Mouse (Mus musculus): Measurements from ENCODE around the gene Epb41l5. TPM values are rescaled to one million over a fixed set of nuclear protein-coding genes. Genes with fewer than 3 reads are reported as not detected.

Epb41l5 gene
- total RNA-seq, 2 experiments from 2014 or later, result 5.8 to 6.8 TPM

DNA sequence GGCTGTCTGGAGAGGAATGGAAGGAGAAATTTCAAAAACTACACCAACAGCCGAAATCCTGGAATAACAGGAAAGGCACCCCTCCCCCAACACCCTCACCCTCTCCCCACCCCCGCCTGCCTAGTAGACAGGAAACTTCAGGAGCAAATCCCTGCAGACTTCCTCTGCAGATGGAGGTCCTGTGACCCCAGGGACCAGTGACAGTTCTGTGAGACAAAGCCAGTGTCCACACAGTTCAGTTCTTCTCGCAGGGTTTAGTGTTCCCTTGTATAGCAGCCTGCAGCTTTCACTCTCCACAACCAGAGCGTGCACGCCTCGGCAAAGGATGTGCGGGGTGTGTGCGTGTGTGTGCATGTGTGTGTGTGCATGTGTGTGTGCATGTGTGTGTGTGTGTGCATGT lies 137.9 kb downstream of the Epb41l5 start:
- peak in 1 of 2 experiments; percentile 45 for DNase-seq (ENCODE audit: extremely low spot score in 1 of 2, low spot score in 2 of 2)
- intact Hi-C loops (cut with DNase I), result no loop called here

DNA sequence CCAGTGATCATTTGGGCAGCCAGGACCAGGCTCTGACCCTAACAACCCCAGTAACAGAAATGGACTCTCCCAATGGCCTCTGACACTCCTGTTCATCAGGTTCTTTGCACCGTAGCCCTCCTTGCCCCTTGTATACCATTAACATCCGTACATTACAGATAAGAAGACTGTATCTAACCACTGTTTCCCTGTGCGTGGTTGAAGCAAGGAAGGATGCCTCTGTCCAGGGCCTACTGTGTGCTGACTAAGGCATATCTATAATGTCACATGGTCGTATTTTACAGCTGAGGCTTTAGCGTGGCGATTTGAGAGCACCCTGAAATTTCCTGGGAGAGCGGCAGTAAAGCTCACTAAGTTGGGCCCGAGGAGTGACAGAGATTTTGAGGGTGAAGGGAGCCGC lies 138.4 kb downstream of the Epb41l5 start:
- DNase-seq (ENCODE audit: extremely low spot score in 1 of 2, low spot score in 2 of 2), result no peak
- intact Hi-C loops (cut with DNase I), result no loop called here

DNA sequence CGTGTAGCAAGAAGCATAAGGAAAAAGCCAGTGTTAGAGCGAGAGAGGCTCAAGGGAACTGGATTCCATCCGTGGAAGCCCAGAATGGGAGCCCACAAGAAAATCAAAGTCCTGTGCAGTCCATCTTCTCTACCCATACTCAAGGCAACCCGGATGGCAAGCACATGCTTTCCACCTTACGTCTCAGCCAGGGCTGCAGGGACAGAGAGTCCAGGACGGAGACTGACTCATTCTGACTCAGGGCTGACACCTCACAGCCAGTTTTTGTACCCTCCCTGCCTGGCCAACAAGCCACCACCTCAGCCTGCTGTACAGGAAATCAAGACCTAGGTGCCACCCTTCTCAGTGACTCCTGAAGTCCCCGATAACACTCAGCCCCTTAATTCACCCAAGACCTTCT lies 139.3 kb downstream of the Epb41l5 start:
- DNase-seq (ENCODE audit: extremely low spot score in 1 of 2, low spot score in 2 of 2), result no peak
- intact Hi-C loops (cut with DNase I), result no loop called here

DNA sequence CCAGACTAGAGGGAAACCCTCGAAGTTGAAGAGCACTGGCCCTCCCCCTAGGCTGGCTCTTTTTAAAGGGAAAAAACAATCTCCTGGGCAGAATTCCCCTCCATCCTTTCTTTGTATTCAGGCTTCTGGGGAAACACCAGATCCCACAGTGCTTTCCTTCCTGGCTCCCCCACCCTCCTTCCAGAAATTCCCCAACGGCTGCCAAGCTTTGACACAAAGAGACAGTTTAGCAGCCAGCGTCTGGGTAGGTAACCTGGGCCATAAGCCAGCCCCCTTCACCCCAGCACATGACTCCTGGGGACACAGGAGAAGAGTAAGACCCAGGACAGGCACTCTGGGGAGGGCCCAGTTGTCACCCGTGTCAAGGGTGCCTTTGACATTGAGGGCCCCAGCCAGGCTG lies 140.3 kb downstream of the Epb41l5 start:
- intact Hi-C loops (cut with DNase I), result no loop called here
- peak in 1 of 2 experiments; percentile 77 for DNase-seq (ENCODE audit: extremely low spot score in 1 of 2, low spot score in 2 of 2)

DNA sequence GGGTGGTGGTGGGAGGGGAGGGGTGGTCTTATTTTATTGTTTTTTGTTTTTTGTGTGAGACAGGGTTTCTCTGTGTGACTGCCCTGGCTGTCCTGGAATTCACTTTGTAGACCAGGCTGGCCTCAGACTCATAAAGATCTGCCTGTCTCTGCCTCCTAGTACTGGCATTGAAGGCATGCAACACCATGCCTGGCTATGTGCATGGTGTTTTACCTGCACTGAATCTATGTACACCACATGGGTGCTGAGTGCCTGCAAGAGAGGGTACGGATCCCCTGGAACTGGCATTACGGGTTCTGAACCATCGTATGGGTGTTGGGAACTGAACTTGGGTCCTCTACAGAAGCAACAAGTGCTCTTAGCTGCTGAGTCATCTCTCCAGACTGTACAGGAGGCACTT lies 142.8 kb downstream of the Epb41l5 start:
- intact Hi-C loops (cut with DNase I), result no loop called here

DNA sequence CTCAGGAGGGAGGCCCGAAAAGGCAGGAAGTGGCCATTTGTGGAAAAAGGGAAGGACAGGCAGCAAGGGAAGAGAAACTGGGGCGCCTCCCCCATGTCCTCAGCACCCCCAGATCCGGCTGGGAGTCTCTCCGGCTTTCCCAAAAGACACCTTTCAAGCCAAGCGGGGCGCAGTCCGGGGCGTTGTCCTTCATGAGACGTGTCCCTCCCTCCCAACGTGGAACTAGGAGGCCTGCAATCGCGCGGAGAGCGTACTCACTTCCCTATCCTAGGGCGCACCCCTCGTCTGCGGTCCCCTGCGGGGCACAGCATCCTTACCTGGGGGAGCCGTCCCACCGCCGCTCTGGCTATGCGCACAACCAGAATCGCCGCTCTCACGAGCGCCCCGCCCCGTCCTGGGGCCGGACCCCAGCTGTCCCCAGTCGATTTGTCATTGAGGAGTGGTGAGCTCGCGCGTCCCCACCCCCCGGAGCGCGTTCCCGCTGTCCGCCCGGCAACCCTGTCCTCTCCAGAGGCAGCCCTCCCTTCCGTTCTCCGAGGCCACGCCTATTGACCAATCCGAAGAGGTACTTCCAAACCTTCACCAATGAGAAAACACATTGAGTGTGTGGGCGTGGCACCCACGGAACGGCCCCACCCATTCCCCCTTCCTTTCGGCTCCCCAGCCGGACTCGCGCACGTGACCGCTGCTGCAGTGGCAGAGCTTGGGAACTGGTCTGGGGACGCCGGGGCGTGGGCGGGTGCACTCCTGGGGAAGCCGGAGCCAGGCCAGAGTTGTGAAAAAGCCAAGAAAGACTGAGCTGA lies 144.3 kb downstream of the Epb41l5 start, which contains the start of gene Ralb:
Gene Ralb (minus strand): TSS at position 535 of the 803 bp plus-strand sequence.
- DNase-seq (ENCODE audit: extremely low spot score in 1 of 2, low spot score in 2 of 2), result peak; percentile 97 to 99
- intact Hi-C loops (cut with DNase I), result no loop called here

More for the DNA sequence above, 142.8 kb downstream of the Epb41l5 start:
- DNase-seq (ENCODE audit: extremely low spot score in 1 of 2, low spot score in 2 of 2), result no peak

DNA sequence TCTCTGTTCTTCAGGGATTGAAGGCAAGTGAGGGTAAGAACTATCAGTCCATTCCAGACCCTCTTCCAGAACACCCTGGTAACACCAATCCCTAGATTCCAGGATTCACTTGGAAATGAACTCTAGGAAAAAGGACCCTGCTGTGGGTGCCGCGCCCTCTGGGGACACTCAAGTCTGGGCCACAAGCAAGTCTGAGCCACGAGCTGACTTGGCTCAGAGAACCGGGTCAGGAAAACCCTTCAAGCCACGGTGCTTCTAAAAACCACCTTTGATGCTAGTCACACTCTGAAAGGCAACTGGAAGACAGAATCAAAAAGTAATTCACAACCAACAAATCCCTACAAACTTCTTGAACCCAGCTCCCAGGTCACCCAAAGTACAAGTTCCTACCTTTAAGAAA lies 145.0 kb downstream of the Epb41l5 start:
- intact Hi-C loops (cut with DNase I), result no loop called here
- DNase-seq (ENCODE audit: extremely low spot score in 1 of 2, low spot score in 2 of 2), result no peak

DNA sequence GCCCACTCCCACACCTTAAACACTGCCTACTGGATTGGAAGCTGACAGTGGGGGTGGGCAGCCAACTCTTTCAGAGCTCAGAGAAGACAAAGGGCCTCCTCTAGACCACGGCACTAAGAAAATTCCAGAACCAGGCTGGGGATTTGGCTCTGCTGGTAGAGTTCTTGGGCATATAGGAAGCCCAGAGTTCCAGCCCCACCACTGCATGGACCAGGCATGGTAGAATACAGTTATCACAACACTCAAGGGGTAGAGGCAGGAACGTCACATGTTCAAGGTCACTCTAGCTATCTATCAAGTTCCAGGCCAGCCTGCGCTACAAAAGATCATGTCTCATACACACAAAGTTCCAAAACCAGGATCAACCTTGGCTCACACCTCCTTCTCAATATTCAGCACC lies 145.6 kb downstream of the Epb41l5 start:
- no peak for DNase-seq (ENCODE audit: extremely low spot score in 1 of 2, low spot score in 2 of 2)
- intact Hi-C loops (cut with DNase I), result no loop called here

DNA sequence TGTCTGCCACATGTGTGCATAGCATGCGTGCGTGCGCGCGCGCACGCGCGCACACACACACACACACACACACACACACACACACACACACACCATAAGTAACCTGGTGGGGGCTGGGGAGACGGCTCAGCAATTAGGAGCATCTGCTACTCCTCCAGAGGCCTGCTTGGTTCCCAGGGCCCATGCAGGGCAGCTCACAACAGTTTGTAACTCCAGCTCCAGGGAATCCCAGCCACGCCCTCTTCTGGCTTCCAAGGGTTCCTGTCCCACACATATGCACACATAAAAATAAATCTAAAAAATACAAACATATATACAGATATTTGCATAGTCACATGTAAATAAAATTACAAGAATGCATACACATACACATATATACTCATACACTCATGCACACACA lies 146.1 kb downstream of the Epb41l5 start:
- no peak for DNase-seq (ENCODE audit: extremely low spot score in 1 of 2, low spot score in 2 of 2)
- intact Hi-C loops (cut with DNase I), result no loop called here

DNA sequence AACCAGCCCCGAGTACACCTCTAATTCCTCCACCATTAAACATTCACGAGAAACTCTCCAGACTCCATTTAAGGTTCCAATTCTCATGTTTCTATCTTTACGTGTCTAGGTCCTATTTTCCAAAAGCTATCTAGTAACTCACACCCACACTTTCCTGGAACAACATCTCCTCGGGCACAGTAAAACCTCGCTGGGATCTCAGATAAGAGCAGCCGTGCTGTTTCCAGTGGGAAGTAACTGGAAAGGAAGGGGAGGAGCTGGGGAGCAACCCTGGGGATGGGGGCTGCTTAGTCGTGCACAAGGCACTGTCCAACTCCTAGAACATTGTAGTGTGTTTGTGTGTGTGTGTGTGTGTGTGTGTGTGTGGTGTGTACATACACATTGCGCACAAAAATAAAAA lies 146.9 kb downstream of the Epb41l5 start:
- intact Hi-C loops (cut with DNase I), result no loop called here
- no peak for DNase-seq (ENCODE audit: extremely low spot score in 1 of 2, low spot score in 2 of 2)

DNA sequence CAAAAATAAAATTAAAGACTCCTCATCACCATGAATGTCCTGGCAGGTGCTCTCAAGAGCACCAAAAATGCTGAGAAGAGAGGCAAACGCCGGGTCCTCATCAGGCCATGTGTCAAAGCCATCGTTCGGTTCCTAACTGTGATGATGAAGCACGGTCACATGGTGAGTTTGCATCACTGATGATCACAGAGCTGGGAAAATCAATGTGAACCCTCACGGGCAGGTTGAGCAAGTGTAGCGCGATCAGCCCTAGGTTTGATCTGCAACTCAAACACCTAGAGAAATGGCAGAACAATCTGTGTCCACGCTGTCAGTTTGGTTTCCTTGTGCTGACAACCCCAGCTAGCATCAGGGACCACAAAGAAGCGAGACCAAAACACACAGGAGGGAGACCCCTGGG lies 149.3 kb downstream of the Epb41l5 start:
- no peak for DNase-seq (ENCODE audit: extremely low spot score in 1 of 2, low spot score in 2 of 2)
- intact Hi-C loops (cut with DNase I), result no loop called here

DNA sequence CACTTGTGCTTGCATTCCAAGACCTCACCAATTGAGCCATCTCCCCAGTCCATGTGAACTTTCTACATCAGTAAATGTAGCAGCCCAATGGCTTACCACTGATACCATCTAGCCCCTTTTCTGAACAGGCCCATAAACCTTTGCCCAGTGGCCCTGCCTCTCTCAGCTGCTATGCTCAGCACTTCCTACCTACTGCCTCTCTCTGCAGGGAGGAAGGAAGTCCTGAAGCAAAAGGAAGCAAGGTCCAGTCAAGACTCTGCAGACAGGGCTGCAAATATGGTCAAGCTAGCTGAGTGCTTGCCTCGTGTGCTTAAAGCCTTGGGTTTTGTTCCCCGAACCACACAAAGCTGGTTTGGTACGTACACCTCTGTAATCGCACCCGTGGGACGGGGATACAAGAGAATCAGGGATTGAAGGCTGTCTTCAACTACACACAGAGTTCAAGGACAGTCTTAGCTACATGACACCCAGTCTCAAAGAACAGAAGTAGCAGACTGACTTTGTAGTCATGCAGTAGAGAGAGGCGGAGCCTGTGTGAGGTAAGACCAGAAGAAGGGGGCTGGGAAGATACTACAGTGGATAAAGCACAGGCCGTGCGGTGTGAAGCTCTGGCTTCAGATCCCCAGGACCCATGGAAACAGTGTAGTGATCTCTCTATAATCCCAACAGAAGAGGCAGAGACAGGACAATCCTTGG lies 150.1 kb downstream of the Epb41l5 start:
- intact Hi-C loops (cut with DNase I), result no loop called here
- DNase-seq (ENCODE audit: extremely low spot score in 1 of 2, low spot score in 2 of 2), result no peak

DNA sequence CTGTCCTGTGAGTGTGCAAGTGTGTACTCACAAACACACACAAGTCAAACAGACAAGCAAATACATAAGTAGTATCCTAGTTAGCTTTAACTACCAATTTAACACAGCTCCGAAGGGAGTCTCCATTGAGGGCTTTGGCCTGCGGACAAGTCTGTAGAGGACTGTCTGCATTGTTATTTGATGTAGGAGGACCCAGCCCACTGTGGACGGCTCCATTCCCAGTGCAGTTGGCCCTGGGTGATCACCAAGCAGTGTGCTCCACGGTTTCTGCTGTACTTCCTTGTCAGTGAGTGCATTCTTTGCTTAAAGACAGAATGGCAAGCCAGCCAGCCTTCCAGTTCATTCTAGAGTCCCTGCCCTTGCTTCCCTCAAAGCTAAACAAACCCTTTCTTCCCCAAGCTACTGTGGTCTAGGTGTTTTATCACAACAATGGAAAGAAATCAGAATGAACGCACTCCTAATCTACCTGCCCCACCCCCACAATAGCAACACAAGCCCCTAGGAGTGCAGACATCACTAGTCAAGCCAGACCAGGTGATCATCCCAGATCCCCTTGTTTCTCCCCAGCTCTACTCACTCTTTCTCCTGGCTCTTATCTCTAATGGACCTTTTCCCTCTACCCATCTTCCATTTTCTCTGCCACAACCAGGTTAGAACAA lies 151.3 kb downstream of the Epb41l5 start:
- DNase-seq (ENCODE audit: extremely low spot score in 1 of 2, low spot score in 2 of 2), result no peak
- intact Hi-C loops (cut with DNase I), result no loop called here

DNA sequence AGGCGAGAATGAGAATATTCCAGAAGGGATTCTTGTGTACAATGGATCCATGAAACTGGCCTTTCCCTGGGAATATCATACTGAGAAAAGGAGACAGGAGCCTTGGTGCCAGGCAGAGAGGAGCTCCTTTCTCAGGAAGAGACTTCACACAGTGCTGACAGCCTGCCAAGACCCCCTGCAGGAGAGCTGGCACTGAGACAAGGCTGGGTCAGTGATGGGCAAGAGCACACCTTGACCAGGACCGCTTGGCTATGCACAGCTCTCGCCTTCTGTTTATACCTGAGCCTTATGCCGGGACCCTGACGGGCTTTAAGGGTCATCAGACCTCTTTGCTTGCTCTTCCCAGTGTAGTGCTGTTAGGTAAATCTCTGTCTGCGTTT lies 153.4 kb downstream of the Epb41l5 start:
- DNase-seq (ENCODE audit: extremely low spot score in 1 of 2, low spot score in 2 of 2), result no peak
- intact Hi-C loops (cut with DNase I), result no loop called here

Other genes starting within 250 kb of the Epb41l5 start
- gene Inhbb, start 226.8 kb downstream of the Epb41l5 start, total RNA-seq (2021), result 1 to 10 TPM; 7.9 to 8.8 TPM
- 10 to 100 TPM; 32.3 to 33.9 TPM for gene Ralb, start 144.2 kb downstream of the Epb41l5 start, total RNA-seq (2021)
- gene Tmem185b, start 122.8 kb downstream of the Epb41l5 start, total RNA-seq (2021), result 10 to 100 TPM; 10.1 to 12.4 TPM
- gene Ptpn4, start 188.6 kb upstream of the Epb41l5 start, total RNA-seq (2021), result 10 to 100 TPM; 46.2 to 54.6 TPM